Mouse (Mus musculus): ENCODE results near the gene Spata21. TPM values are rescaled to one million over a fixed set of nuclear protein-coding genes. Genes with fewer than 3 reads are reported as not detected.

Gene Spata21
- total RNA-seq, 2 experiments from 2014 or later, result not detected

GRCm38 (mm10) chr4:141158609-141159008, 70.5 kb downstream of the Spata21 start:
- DNase-seq, result no peak

DNA sequence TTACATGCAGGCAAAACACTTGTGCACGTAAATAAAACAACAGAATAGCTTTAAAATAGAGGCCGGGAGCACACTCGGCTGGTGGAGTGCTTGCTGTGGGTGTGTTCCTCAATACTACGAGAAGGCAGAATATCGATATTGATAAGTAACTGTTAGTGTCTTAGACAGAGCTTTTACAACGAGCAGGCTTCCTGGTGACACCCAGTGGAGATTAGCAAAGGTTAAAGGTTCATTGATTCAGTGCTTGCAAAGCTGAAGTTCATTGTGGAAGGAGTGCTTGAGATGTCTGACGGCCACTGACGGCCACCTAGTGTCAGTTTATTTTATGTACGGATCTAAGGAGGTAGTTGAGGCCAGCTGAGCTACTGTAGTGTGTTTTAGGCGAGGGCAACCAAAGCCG, 71.0 kb downstream of the Spata21 start:
- no peak for DNase-seq

- no peak for DNase-seq
Measured at GRCm38 (mm10) chr4:141159666-141160065, 71.5 kb downstream of the Spata21 start.

- no peak for DNase-seq
Measured at GRCm38 (mm10) chr4:141160193-141160592, 72.1 kb downstream of the Spata21 start.

- DNase-seq, result no peak
Measured at GRCm38 (mm10) chr4:141161699-141162208, 73.6 kb downstream of the Spata21 start.

Other genes with a start within 250 kb of the Spata21 start
- gene Padi1, start 242.6 kb upstream of the Spata21 start, total RNA-seq (2021), result under 1 TPM in 1 of 2 experiments, not detected in 1; 0.09 TPM
- 100 to 1,000 TPM in 1 of 2 experiments, 10 to 100 TPM in 1; 96.8 to 105 TPM for gene Padi2, start 182.0 kb upstream of the Spata21 start, total RNA-seq (2021)
- gene Sdhb, start 127.1 kb upstream of the Spata21 start, total RNA-seq (2021), result 100 to 1,000 TPM; 406 to 464 TPM
- gene Atp13a2, start 101.5 kb upstream of the Spata21 start, total RNA-seq (2021), result 10 to 100 TPM; 19.1 to 25.9 TPM
- gene Mfap2, start 77.9 kb upstream of the Spata21 start, total RNA-seq (2021), result 10 to 100 TPM; 79.1 to 88.6 TPM
- gene Crocc, start 27.8 kb upstream of the Spata21 start, total RNA-seq (2021), result 1 to 10 TPM; 3.8 to 9.3 TPM
- 10 to 100 TPM; 27.2 to 31.1 TPM for gene Necap2, start 10.0 kb upstream of the Spata21 start, total RNA-seq (2021)
- gene Szrd1, start 51.4 kb downstream of the Spata21 start, total RNA-seq (2021), result 100 to 1,000 TPM; 173 to 178 TPM
- gene Fbxo42, start 59.6 kb downstream of the Spata21 start, total RNA-seq (2021), result 10 to 100 TPM; 10.0 to 11.4 TPM
- gene Rsg1, start 125.6 kb downstream of the Spata21 start, total RNA-seq (2021), result under 1 TPM; 0.70 to 0.89 TPM
- 1 to 10 TPM; 2.6 to 3.2 TPM for gene Arhgef19, start 151.2 kb downstream of the Spata21 start, total RNA-seq (2021)
- gene Epha2, start 212.9 kb downstream of the Spata21 start, total RNA-seq (2021), result 1 to 10 TPM; 3.9 to 5.9 TPM

Data from gastrocnemius, postnatal 10 days (tissue).